ENCODE assay signal across 7 mouse cellular contexts in the genomic region with DNA sequence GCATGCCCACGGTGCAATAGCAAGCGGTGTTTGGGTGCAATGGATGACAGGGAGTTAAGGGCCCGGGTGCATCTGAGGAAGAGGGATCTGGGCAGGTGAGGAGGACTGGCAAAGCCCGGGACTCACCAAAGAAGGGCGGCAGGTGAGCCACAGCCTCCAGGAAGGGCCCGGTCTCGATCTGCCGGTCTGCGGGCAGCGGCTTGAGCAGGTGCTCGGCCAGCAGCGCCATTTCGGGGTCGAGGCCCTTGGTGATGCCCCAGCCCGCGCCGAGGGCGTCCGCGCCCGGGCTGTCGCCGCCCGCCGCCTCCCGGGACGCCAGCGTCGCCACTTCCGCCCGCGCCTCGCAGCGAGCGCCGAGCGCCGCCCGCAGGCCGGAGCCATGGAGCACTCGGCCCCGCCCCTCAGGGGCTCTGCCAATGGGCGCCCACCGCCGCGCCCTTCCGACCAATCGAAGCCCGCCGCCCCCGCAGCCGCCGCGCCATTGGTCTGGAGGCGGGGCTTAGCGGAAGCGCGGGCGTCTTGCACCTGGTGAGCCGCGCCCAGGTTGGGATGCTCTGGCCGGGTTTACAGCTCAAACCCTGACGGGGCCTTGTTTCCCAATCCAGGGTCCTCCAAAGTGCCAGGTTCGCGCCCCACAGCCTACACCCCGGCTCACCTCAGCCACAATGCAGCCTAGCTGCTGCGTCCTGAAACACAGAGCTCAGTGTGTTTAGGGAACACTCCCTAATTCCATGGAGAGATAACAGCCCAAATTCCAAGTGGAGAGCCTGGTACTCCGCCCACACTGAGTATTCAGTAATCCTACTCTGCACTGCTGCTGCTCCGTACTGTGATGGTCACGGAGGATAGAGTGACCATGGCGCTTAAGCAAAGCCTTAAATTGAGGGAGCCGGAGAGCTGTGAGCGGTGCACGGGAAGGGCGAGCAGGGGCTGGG. TPM values are rescaled to one million over a fixed set of nuclear protein-coding genes. Genes with fewer than 3 reads are reported as not detected.
A peak's percentile ranks its signal among the peaks of the same experiment; 100 is the strongest.
DNase-seq lines count a peak whose midpoint lies in the region; ATAC-seq lines count a peak whose summit lies in the region.

Gene Gltp, minus strand, starts transcription at position 352 of the 935 bp plus-strand sequence.

- no peaks in the 10 kb centered on the region for H3K9me3 ChIP-seq in intestine, embryonic 15.5 days
- H3K9me3 ChIP-seq in midbrain, embryonic 10.5 days (replicated peaks): no peaks in the 10 kb centered on the region

- H3K27me3 ChIP-seq in intestine, embryonic 15.5 days (replicated peaks): no peaks in the 10 kb centered on the region
- H3K27me3 ChIP-seq in midbrain, embryonic 10.5 days (ENCODE audit: low read depth, poor library complexity, severe bottlenecking): peaks cover 7% of the 10 kb centered on the region; the same call in 1 of the 2 replicates

- ATAC-seq in intestine, embryonic 15.5 days: peak; percentile 97

- peak within 1 kb of the TSS; percentile 81 for H3K4me3 ChIP-seq in intestine, embryonic 15.5 days (replicated peaks)
- H3K4me3 ChIP-seq in midbrain, embryonic 10.5 days: peak within 1 kb of the TSS; percentile 88

- peaks cover 21% of the 10 kb centered on the region for H3K4me1 ChIP-seq in intestine, embryonic 15.5 days (replicated peaks)
- peaks cover 38% of the 10 kb centered on the region for H3K4me1 ChIP-seq in midbrain, embryonic 10.5 days

- no peaks in the 10 kb centered on the region for H3K36me3 ChIP-seq in intestine, embryonic 15.5 days
- no peaks in the 10 kb centered on the region for H3K36me3 ChIP-seq in midbrain, embryonic 10.5 days

- peak within 1 kb of the TSS; percentile 96 for H3K4me2 ChIP-seq in intestine, embryonic 15.5 days (replicated peaks)

- WGBS in intestine, embryonic 15.5 days: 5% methylated on average over 66 of the region's 75 CpGs
- WGBS in midbrain, embryonic 10.5 days: 4% methylated on average over 75 of the region's 75 CpGs

- peak within 1 kb of the TSS; percentile 71 for H3K27ac ChIP-seq in intestine, embryonic 15.5 days
- peak within 1 kb of the TSS; percentile 87 for H3K27ac ChIP-seq in midbrain, embryonic 10.5 days (replicated peaks)

- H3K9ac ChIP-seq in intestine, embryonic 15.5 days: peak within 1 kb of the TSS; percentile 83

- intact Hi-C loops in gastrocnemius, postnatal 36 days (cut with DNase I): no loop called here
- intact Hi-C loops in left cerebral cortex, postnatal 25 days (cut with DNase I): loop anchor here (1.0 kb wide), 2 partner anchors 24 to 52 kb away; no protein-coding TSS in a partner anchor

- peak; percentile 89 to 95 for DNase-seq in adrenal gland, adult 18-20 months (ENCODE audit: low spot score in 2 of 2)
- DNase-seq in embryo, embryonic 11 days: peak; percentile 98
- DNase-seq in gastrocnemius, postnatal 36 days: peak; percentile 79 to 89
- peak; percentile 95 for DNase-seq in left cerebral cortex, postnatal 25 days (ENCODE audit: low spot score in 2 of 2)
- peak; percentile 90 for DNase-seq in midbrain, embryonic 10.5 days (ENCODE audit: low spot score)
- peak; percentile 91 for DNase-seq in right cerebral cortex, postnatal 4 days

RNA-seq across cellular contexts. Expression of gene Gltp, which starts in this region (rescaled TPM):
- total RNA-seq in adrenal gland, adult 18-20 months (2021): 10 to 100 TPM; 40.7 to 49.2 TPM
- total RNA-seq in gastrocnemius, postnatal 36 days (2021): 1 to 10 TPM; 7.3 to 7.9 TPM
- polyA plus RNA-seq in intestine, embryonic 15.5 days (2015; fragmentation: Nextera tagmentation; extraction: Ambion mirVana): 99.7 and 103 TPM in 2 replicates
- total RNA-seq in left cerebral cortex, postnatal 25 days (2021): 10 to 100 TPM; 24.6 to 28.3 TPM
- polyA plus RNA-seq in midbrain, embryonic 10.5 days (2016; fragmentation: Nextera tagmentation; extraction: Ambion mirVana): 81.8 and 83.0 TPM in 2 replicates

Comparison
In these comparisons a context has a peak if more than half of its experiments do, and no peak if none do; other contexts are left out.
1. Peak in every context shown above with its lines: DNase-seq, ATAC-seq, H3K4me3 ChIP-seq and H3K27ac ChIP-seq.